Mouse (Mus musculus): ENCODE data around the gene Cdk5rap1.

DNA sequence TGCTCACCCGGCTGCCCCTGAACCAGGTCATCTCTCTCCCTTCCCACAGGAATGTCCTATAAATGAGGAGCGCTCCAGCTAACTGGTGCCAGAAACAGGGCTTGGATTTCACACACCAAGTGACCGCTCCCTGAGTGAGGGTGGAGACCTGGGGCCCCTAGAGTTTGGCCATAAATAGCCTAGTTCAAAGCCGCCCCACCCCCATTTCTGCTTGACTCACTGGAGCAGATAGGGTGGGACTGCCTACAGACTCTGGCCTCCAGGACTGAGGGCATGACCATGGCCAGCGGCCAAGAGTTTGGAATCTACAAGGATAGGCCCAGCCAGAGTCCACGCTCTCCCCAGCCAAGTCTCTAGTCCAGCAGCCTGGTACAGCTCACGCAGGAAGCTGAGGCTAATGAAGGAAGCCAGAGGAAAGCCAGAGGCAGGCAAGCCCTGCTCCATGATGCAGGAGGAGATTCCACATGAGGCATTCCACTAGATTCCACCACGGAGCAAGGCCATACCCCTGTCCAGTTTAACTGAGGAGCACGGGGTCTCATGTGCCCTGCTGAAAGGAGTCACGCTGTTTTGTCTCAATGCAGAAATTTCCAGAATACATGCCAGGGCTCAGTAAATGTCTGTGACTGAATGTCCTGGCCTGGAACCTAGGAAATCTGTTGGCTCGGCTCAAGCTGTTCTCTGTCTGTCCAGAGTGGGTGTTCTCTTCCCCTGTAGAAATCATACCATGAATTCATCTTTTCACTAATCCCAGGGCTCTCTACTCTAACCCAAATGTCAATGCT lies 17.6 kb upstream of the Cdk5rap1 start:
- TF ChIP-seq CTCF (IDR thresholded peaks at IDR 0.05; ENCODE audit: borderline replicate concordance, extremely low read depth, insufficient read depth, insufficient read length) (no peak), POLR2A (IDR thresholded peaks at IDR 0.05; ENCODE audit: borderline replicate concordance, extremely low read depth, insufficient read depth, insufficient read length, poor library complexity, severe bottlenecking) (no peak)

All from brain, embryonic 14.5 days (tissue).